Mouse (Mus musculus): ENCODE results near the gene Vps9d1. TPM values are rescaled to one million over a fixed set of nuclear protein-coding genes. Genes with fewer than 3 reads are reported as not detected.

Gene Vps9d1
- polyA plus RNA-seq, 1 experiment from 2014 or later, result 34.9 TPM

DNA sequence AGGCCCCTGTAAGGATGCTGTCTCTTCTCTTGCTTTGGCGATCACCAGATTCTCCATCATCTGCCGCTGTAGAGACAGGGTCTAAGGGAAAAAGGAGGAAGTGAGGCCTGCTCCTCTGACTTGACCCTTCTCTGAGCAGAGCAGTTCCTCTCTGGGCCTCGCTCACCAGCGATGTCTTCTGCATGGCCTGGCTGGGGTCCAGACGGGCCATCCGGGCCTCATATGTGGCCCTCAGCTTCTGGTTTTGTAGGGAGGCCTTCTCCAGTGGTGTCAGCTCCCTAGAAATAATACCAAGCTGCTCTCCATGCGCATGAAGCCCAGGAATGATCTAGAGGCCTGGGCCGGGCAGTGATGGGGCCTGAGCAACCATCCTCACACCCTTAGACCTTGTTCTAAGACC lies 5.6 kb downstream of the Vps9d1 start:
- 92% methylated on average over 8 of the region's 8 CpGs for WGBS
- ATAC-seq (ENCODE audit: low FRiP score), result no peak

DNA sequence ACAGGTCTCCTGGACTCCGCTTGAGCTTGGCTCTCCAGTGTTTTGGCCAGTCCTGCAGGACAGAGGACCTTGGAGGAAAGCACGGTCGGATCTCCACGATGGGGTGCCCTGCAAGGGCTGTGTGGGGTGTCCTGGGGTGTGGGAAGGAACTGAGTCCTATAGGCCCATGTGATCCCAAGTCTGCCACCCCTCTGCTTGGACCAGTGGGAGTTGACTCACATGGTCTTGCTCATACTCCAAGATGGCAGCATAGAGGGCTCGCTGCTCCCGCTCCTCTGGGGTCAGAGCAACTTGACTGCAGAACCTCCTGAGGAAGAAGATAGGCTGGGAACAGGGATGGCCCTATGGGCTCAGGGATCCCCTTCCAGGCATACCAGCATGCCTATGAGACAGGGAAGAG lies 6.4 kb downstream of the Vps9d1 start:
- Histone ChIP-seq H3K27me3 (no peaks in the 10 kb centered on the region), H3K4me2 (no peak overlapping the region), H3K27ac (no peak overlapping the region), H3K9me3 (no peaks in the 10 kb centered on the region), H3K4me3 (replicated peaks) (no peak overlapping the region), H3K4me1 (peaks cover under 1% of the 10 kb centered on the region), H3K36me3 (replicated peaks) (peaks cover 87% of the 10 kb centered on the region), H3K9ac (no peak overlapping the region)
- no peak for ATAC-seq (ENCODE audit: low FRiP score)
- 98% methylated on average over 6 of the region's 6 CpGs for WGBS

More for the DNA sequence above, 5.6 kb downstream of the Vps9d1 start:
- Histone ChIP-seq H3K4me1 (peaks cover 8% of the 10 kb centered on the region), H3K9ac (no peak overlapping the region), H3K4me3 (replicated peaks) (no peak overlapping the region), H3K9me3 (no peaks in the 10 kb centered on the region), H3K27ac (no peak overlapping the region), H3K36me3 (replicated peaks) (peaks cover 79% of the 10 kb centered on the region), H3K27me3 (no peaks in the 10 kb centered on the region), H3K4me2 (no peak overlapping the region)

DNA sequence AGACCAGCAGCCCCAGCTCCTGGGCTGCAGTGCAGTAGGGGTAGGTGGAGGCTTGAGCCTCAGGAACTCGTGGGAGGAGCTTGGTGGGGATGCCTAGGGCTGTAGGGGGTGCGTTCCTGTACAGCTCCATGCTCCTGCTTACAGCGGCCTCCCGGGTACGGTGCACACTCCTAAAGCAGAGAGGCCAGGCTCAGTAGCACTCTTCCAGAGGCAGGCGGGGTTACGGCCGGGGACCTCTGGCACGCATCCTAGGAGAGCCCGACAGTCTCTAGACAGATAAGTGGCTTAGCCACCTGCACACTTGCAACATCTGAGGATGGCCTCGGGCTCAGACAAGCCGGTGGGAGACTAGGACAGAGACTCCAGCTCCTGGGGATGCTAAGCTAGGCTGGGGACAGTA lies 8.6 kb downstream of the Vps9d1 start:
- WGBS, result 90% methylated on average over 12 of the region's 12 CpGs
- ATAC-seq (ENCODE audit: low FRiP score), result no peak
- H3K27me3 ChIP-seq, result no peaks in the 10 kb centered on the region
- H3K9ac ChIP-seq, result no peak overlapping the region
- H3K36me3 ChIP-seq (replicated peaks), result peaks cover 89% of the 10 kb centered on the region
- no peak overlapping the region for H3K4me3 ChIP-seq (replicated peaks)
- H3K4me2 ChIP-seq, result no peak overlapping the region
- H3K4me1 ChIP-seq, result no peaks in the 10 kb centered on the region
- no peak overlapping the region for H3K27ac ChIP-seq
- H3K9me3 ChIP-seq, result no peaks in the 10 kb centered on the region

DNA sequence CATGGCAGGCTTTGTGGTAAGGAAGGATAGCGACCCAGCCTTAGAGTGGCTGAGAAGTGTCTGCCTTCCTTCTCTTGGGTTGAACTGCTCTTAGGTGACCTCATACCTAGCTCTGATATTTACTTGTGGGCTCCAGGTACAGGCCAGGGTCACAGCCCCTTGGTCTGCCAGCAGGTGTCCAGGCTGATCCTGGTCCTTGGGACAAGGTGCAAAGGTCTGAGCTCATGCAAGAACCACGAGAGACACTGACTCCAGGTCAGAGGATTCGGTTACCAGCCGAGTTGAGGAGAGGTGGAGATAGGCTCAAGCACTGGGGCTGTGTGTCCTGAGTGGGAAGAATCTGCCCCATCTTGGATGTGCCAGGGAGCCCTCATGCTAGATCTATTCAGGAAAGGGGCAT lies 9.8 kb downstream of the Vps9d1 start:
- no peak overlapping the region for H3K9ac ChIP-seq
- H3K4me2 ChIP-seq, result no peak overlapping the region
- no peaks in the 10 kb centered on the region for H3K27me3 ChIP-seq
- no peaks in the 10 kb centered on the region for H3K9me3 ChIP-seq
- H3K27ac ChIP-seq, result no peak overlapping the region
- WGBS, result 90% methylated on average over 4 of the region's 4 CpGs
- no peak for ATAC-seq (ENCODE audit: low FRiP score)
- H3K4me3 ChIP-seq (replicated peaks), result no peak overlapping the region
- H3K36me3 ChIP-seq (replicated peaks), result peaks cover 79% of the 10 kb centered on the region
- no peaks in the 10 kb centered on the region for H3K4me1 ChIP-seq

DNA sequence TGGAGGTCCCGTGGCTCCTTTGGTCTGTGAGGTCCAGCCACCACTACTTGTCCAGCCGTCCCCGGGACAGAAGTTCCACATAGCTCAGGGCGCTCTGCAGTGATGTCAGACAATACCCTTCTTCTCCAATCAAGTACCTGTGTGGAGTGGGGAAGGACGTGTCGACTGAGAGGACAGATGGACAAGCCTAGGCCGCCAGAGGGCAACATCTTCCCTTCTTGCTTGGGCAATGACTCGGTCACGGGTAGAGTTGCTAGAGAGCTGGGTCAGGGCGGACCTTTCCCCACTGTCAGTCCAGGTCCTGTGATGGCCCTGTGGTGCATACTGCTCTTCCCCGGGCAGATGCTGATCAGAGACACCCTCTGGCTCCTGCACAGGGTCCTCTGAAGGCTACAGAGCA lies 11.1 kb downstream of the Vps9d1 start:
- ATAC-seq (ENCODE audit: low FRiP score), result no peak
- H3K9ac ChIP-seq, result no peak overlapping the region
- no peak overlapping the region for H3K4me2 ChIP-seq
- no peaks in the 10 kb centered on the region for H3K27me3 ChIP-seq
- H3K36me3 ChIP-seq (replicated peaks), result peaks cover 66% of the 10 kb centered on the region
- no peaks in the 10 kb centered on the region for H3K4me1 ChIP-seq
- H3K4me3 ChIP-seq (replicated peaks), result no peak overlapping the region
- H3K9me3 ChIP-seq, result no peaks in the 10 kb centered on the region
- WGBS, result 73% methylated on average over 11 of the region's 11 CpGs
- H3K27ac ChIP-seq, result no peak overlapping the region

DNA sequence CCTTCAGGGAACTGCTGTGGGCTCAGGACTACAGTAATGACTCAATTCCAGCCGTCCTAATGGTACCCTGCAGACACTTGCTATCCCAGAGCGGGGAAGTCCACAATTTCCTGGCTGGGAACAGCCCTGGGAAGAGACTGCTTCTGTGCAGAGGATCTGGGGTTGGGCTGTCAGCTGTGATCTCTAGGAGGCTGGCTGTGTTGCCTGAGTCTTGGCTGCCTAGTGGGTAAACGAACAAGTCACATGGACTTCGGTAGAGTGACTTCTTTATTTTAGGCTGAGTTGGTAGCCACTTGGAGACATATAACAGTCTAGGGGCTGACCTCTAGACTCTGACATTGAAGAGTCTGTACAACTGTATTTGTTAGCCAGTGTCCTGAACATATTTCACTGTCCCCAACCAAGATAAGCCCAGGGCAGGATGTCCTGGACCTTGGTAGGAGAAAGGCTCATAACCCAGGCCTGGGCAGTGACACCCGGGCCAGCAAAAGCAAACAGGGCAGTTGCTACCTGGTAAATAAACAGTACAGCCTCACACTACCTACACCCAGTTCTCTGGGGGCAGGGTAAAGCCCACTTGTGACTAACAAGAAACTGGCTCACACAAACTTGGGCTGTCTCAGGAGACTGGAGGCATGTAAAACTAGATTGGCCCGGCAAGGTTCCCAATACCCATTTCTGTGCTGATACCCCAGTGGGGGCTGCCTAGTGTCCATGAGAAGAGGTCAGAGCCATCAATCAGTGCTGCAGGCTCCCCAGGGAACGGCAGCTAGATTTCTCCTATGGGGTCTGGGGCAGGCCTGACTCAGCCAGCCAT lies 11.8 kb downstream of the Vps9d1 start:
- 90% methylated on average over 7 of the region's 7 CpGs for WGBS
- Histone ChIP-seq H3K27ac (no peak overlapping the region), H3K36me3 (replicated peaks) (peaks cover 58% of the 10 kb centered on the region), H3K4me2 (no peak overlapping the region), H3K27me3 (no peaks in the 10 kb centered on the region), H3K4me3 (replicated peaks) (no peak overlapping the region), H3K4me1 (no peaks in the 10 kb centered on the region), H3K9ac (no peak overlapping the region), H3K9me3 (no peaks in the 10 kb centered on the region)
- ATAC-seq (ENCODE audit: low FRiP score), result no peak

DNA sequence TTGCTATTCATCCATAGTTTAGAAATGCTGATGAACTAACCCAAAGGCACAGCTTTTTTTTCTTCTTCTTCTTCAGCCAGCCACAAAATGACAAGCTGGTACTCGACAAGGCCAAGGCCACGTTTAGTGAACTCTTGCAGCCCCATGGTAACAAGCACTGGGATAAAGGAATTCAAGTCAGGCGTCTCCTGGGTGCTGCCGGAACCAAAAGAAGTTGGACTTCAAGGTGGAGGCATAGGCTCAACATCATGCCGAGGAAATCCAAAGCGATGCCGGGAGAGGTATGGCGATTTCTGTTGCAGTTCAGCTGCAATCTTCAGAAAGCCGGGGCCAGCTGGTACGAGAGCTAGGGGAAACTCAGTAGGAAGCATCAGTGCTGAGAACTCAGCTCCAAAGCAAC lies 14.8 kb downstream of the Vps9d1 start:
- whole genome bisulfite sequencing, result 88% methylated on average over 10 of the region's 10 CpGs
- Histone ChIP-seq H3K9me3 (no peaks in the 10 kb centered on the region), H3K4me2 (no peak overlapping the region), H3K4me3 (replicated peaks) (no peak overlapping the region), H3K27me3 (peaks cover 28% of the 10 kb centered on the region), H3K36me3 (replicated peaks) (peaks cover 29% of the 10 kb centered on the region), H3K27ac (no peak overlapping the region), H3K9ac (no peak overlapping the region), H3K4me1 (peaks cover 20% of the 10 kb centered on the region)
- no peak for ATAC-seq (ENCODE audit: low FRiP score)

DNA sequence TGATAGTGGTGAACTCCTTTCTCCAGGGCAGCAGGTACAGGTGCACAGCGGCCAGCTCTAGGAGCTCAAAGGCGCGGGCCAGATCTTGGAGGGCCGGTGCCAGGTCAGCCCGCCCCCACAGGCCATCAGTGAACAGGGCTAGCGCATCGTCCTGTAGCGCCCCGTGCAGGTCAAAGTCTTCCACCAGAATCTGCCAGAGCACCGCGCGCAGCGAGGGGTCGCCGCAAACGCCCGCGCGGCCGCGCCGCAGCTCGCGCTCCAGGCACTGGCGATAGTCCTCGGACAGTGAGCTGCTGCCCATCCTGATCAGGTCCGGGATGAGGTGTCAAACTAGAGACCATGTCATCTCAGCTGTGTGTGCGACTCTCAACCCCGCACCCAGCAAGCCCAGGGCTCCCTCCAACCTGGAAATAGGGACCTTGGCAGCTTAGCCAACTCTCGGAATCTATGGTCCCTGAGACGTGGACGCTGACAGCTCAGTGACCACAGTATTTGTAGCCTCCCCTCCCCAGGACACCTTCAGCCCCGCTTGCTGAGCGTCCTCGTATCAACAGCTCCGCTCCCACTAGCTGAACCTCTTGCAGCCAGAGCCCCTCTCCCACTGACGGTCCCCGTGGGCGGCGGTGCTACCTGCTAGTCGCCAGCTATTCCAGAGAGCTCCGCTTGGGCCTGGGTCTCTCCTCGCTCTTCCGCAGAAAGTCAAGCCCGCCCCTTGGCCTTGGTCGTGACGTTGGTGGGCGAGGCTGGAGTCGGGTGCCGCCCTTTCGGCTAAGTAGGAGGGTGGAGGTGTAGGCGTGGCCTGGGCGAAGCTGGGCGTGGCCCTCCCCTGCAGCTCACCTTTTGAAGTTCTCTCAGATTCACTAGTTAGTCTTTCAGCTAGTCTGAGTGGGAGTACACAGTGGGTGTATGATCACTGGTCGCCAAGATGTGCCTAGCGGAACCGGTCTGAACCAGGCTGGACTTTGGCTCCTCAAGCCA lies 18.3 kb downstream of the Vps9d1 start, which contains the start of gene Spata2l:
TSS of gene Spata2l (minus strand) at position 714 of the 978 bp plus-strand sequence.
- peak within 1 kb of the TSS; percentile 83 for H3K4me2 ChIP-seq
- no peaks in the 10 kb centered on the region for H3K9me3 ChIP-seq
- H3K27me3 ChIP-seq, result peaks cover 46% of the 10 kb centered on the region
- peaks cover 20% of the 10 kb centered on the region for H3K4me1 ChIP-seq
- peak within 1 kb of the TSS; percentile 46 for H3K4me3 ChIP-seq (replicated peaks)
- peak within 1 kb of the TSS; percentile 50 for H3K9ac ChIP-seq
- ATAC-seq (ENCODE audit: low FRiP score), result peak; percentile 83
- H3K36me3 ChIP-seq (replicated peaks), result no peaks in the 10 kb centered on the region
- no peak within 1 kb of the TSS for H3K27ac ChIP-seq
- WGBS, result 2% methylated on average over 57 of the region's 57 CpGs

DNA sequence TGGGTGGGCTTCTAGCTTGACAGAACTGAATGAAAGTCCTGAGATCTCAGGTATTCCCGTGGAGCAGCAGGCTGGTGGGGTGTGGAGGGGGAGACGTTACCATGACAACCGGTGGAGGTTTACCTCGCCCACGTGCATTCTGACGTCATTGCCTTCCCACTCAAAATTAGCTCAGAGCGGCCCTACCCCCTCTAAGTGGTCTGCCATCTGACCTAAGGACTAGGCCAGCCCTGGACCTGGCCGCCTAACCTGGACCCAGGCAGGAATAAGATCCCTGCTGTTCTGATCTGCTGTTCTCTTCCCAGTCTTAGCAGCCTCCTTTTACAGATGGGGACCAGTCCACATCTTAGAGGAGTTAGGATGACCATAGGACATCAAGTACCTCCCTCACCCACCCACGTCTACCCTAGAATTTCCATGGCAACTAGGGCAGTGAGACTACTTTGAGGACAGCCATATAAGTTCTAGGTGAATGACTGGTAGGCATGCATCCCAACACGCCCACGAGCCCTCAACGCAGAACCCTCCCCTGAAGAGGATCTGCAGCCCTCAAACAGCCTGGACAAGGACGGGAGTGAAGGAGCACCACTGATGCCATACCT lies 19.1 kb downstream of the Vps9d1 start:
- H3K4me1 ChIP-seq, result peaks cover 20% of the 10 kb centered on the region
- 37% methylated on average over 13 of the region's 13 CpGs for WGBS
- H3K9me3 ChIP-seq, result no peaks in the 10 kb centered on the region
- H3K27ac ChIP-seq, result no peak overlapping the region
- peak overlapping the region; percentile 46 for H3K4me3 ChIP-seq (replicated peaks)
- H3K27me3 ChIP-seq, result peaks cover 46% of the 10 kb centered on the region
- H3K9ac ChIP-seq, result no peak overlapping the region; the same call in 1 of the 2 replicates
- 0 out of 2 replicates have a peak, but pooled peaks cover 3% of the 10 kb centered on the region for H3K36me3 ChIP-seq (replicated peaks)
- ATAC-seq (ENCODE audit: low FRiP score), result no peak
- peak overlapping the region; percentile 83 for H3K4me2 ChIP-seq

DNA sequence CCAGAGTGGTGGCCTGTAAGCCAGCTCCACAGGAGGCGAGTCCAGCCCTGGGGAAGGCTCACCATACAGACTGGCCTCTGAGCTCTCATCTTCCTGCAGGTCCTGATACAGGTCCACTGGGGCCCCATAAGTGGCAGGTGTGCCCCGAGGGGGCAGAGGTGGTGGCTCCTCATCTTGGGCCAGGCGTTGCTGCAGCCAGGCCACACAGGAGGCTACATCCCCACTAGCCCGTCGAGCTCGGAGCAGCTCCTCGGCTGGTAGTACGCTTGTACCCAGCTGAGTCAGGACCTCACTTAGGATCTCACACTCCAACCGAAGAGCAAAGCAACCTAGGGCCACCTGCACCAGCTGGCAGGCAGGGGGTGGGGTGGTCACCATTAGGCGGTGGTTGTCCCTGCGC lies 20.4 kb downstream of the Vps9d1 start:
- no peak overlapping the region for H3K4me3 ChIP-seq (replicated peaks)
- no peak overlapping the region for H3K27ac ChIP-seq
- no peak overlapping the region for H3K4me2 ChIP-seq
- H3K9me3 ChIP-seq, result no peaks in the 10 kb centered on the region
- peaks cover 20% of the 10 kb centered on the region for H3K4me1 ChIP-seq
- H3K27me3 ChIP-seq, result peaks cover 46% of the 10 kb centered on the region
- H3K36me3 ChIP-seq (replicated peaks), result peaks cover 9% of the 10 kb centered on the region; the same call in 1 of the 2 replicates
- WGBS, result 81% methylated on average over 11 of the region's 11 CpGs
- ATAC-seq (ENCODE audit: low FRiP score), result no peak
- H3K9ac ChIP-seq, result no peak overlapping the region

DNA sequence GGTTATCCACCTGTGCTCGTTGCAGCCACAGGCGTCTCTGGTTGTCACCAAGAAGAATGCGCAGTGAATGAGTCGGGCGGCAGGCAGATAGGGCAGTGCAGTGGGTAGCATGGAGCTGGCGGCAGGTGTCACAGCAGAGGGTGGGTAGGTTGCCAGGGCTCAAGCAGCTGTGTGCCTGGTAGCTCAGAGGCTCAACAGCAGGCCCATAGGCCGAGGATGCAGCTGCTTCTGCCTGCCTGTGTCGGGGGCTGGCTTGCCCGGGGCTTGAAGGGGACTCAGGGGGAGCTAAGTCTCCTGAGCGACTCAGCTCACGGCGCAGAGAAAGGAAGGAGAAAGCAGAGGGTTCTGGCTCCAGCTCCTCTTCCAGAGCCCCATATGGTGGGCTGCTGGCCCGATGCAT lies 20.8 kb downstream of the Vps9d1 start:
- Histone ChIP-seq H3K4me1 (peaks cover 20% of the 10 kb centered on the region), H3K9me3 (no peaks in the 10 kb centered on the region), H3K36me3 (replicated peaks) (peaks cover 12% of the 10 kb centered on the region), H3K4me2 (no peak overlapping the region), H3K4me3 (replicated peaks) (no peak overlapping the region), H3K9ac (no peak overlapping the region), H3K27me3 (peaks cover 46% of the 10 kb centered on the region), H3K27ac (no peak overlapping the region)
- no peak for ATAC-seq (ENCODE audit: low FRiP score)
- 64% methylated on average over 13 of the region's 13 CpGs for WGBS

DNA sequence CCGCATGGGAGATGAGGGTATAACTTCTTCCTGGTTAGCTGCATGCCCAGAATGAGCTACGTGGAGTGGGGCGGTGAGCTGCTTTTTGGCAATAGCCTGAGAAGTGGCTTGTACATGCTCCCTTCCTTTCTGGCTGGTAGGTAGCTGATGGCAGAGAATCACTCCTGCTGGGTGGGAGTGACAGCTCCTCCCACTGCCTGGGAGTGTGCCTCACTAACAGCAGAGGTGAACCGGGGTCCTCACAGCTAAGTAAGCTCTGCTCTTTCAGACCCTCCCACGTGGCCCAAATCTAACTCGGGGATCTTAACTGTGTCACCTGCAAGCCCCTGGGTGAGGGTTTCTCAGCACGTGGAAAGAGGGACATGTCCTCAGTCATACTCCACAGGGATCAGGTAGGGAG lies 21.6 kb downstream of the Vps9d1 start:
- H3K36me3 ChIP-seq (replicated peaks), result peaks cover 16% of the 10 kb centered on the region
- H3K9ac ChIP-seq, result no peak overlapping the region
- H3K4me2 ChIP-seq, result no peak overlapping the region
- peaks cover 20% of the 10 kb centered on the region for H3K4me1 ChIP-seq
- H3K4me3 ChIP-seq (replicated peaks), result no peak overlapping the region
- H3K9me3 ChIP-seq, result no peaks in the 10 kb centered on the region
- peaks cover 46% of the 10 kb centered on the region for H3K27me3 ChIP-seq
- no peak for ATAC-seq (ENCODE audit: low FRiP score)
- H3K27ac ChIP-seq, result no peak overlapping the region
- 62% methylated on average over 7 of the region's 7 CpGs for WGBS
